Mouse (Mus musculus) liver, postnatal 0 days (tissue): ENCODE data around the gene Cacng4.

Experiments
- CTCF ChIP-seq: sonication (generic); IDR thresholded peaks from 2 replicates; pipeline ENCODE4 v1.5.1; 2016; ENCODE audit warnings: antibody characterized with exemption, low read depth
- EP300 ChIP-seq: IDR thresholded peaks from 2 replicates; pipeline ENCODE4 v1.6.1; 2016; ENCODE audit warnings: antibody characterized with exemption, low read depth, mild to moderate bottlenecking

- no peak for TF ChIP-seq CTCF
- TF ChIP-seq EP300: no peak
Observed at GRCm38 (mm10) chr11:107768361-107768760, 26.0 kb downstream of the Cacng4 start.
